Mouse (Mus musculus): ENCODE measurements around the gene Zswim8.

DNA sequence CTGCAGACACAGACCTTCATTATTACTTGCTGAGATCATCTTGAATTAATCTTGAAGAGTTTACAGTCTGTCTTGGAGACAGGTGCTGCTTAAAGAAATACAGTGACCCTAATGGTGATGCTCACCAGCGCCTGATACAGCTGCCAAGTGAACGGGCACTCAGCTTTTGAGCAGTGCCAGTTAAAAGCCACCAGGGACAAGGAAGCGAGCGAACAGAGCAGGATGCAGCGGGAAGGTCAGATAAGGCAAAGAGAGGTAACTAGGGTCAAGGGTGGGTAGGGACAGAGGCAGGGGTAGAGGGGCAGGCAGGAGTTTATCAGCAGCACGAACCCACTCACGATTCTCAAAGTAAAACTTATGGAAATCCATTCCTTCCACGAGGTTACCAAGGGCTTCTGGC lies 31.2 kb downstream of the Zswim8 start:
- TF ChIP-seq POLR2A (IDR thresholded peaks at IDR 0.05; ENCODE audit: low read depth, low read length) = no peak
- no peak for TF ChIP-seq CTCF (conservative IDR thresholded peaks at IDR 0.05; ENCODE audit: insufficient read depth, insufficient read length, low read depth, low read length)
